Mouse (Mus musculus): ENCODE measurements at regions not wholly inside any gene's neighbourhood (a gene's known extent, or its start where the extent isn't known, plus 50 kb on each side); places are given as distances from the start of the nearest gene placed in this dataset.

- TF ChIP-seq CTCF (IDR thresholded peaks at IDR 0.05; ENCODE audit: borderline replicate concordance, control insufficient read depth, extremely low read depth, insufficient read depth, low read length, poor library complexity) (no peak), POLR2A (IDR thresholded peaks at IDR 0.05; ENCODE audit: control insufficient read depth, extremely low read depth, insufficient read depth, low read length, poor library complexity) (no peak)
Measured at GRCm38 (mm10) chr17:84865158-84865557, 74.6 kb upstream of the Lrpprc start.
